Mouse (Mus musculus) cerebral cortex, adult 2 months (tissue): ENCODE results near the gene Zfp687.

ENCODE experiments used
- WGBS: fragments of 180-500 bp; shearing (Covaris S2); methylation state at CpG from one replicate; pipeline ENCODE4 v1.1.7; 2018; 5-methylcytosine and 5-hydroxymethylcytosine counted together

Zfp687 gene

GRCm38 (mm10) chr3:95016532-95017056, 1.3 kb upstream of the Zfp687 start:
- 3% methylated on average over 21 of the region's 21 CpGs for WGBS

- WGBS: under 1% methylated on average over 40 of the region's 40 CpGs
Measured at GRCm38 (mm10) chr3:95015891-95016531, 763 bp upstream of the Zfp687 start.

- 2% methylated on average over 44 of the region's 44 CpGs for WGBS
Measured at GRCm38 (mm10) chr3:95014428-95015151, 658 bp downstream of the Zfp687 start.

GRCm38 (mm10) chr3:95013699-95014427, 1.4 kb downstream of the Zfp687 start:
- 20% methylated on average over 13 of the region's 13 CpGs for WGBS

GRCm38 (mm10) chr3:95012982-95013381, 2.3 kb downstream of the Zfp687 start:
- 88% methylated on average over 3 of the region's 3 CpGs for WGBS

DNA sequence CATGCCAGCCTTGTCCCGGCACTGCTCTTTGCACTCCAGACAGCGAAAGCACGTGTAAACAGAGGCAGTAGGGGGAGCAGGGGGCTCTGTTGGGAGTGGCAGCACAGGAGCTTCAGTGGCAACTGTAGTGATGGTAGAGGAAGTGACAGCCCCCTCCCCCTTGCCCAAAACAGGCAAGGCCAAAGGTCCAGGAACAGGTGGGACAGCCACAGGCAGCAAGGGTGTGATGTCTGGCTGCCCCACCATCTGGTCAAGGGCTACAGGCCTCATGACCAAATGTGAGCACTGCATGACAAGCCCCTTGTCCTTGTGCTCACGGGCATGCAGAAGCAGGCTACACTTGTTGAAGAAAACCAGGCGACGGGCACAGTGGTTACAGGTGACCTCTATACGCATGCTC, 4.9 kb downstream of the Zfp687 start:
- 85% methylated on average over 7 of the region's 7 CpGs for WGBS

DNA sequence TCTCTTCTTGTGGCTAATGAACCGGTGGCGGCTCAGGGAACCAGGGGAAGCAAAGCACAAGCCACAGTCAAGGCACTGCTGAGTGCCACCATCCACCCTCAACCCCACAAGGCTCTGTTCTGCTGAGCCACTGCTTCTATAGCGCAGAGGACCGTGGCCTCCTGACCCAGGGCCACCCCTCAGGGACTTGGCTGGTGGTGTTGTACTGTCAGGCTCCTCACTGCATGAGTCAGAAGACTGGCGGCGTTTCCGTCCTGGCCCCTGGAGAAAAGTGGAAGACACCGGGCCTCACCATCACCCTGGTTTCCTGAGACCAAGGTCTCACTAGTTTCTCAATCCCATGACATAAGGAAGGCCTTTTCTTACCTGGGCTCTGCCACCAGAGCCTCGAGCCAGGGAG, 7.5 kb downstream of the Zfp687 start:
- 91% methylated on average over 9 of the region's 9 CpGs for WGBS

DNA sequence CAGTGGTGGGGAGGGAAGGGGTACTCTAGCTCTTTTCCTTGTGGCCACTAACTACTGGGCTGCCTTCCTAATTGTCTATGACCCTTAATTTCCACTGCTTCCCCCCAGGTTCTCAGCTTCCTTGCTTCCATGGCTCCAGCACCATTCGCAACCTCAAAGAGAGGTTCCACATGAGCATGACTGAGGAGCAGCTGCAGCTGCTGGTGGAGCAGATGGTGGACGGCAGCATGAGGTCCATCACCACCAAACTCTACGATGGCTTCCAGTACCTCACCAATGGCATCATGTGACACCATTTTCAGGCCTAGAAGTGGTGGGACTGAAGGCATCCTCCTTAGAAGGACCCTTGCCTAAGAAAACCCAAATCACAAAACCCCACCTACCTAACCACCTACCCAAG, 9.6 kb downstream of the Zfp687 start:
- whole genome bisulfite sequencing: 66% methylated on average over 3 of the region's 3 CpGs

GRCm38 (mm10) chr3:95002569-95002968, 12.7 kb downstream of the Zfp687 start:
- 54% methylated on average over 4 of the region's 4 CpGs for WGBS

DNA sequence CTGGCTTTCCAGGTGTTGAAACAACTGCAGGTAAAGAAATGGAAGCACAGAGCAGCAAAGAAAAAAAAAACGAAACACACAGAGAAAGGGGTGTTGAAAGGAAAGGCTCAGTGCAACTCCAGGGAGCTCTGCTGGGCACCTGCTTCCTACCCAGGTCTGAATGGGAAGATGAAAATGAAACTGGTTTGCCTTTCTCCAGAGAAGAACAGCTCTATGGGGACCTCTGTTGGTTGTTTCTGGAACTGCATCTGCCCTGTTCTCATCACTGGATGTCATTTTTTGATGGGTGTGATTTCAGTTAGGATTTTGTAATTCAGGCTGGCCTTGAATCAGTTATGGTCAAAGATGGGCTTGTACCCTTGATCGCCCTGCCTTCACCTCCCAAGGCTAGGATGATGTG, 18.3 kb downstream of the Zfp687 start:
- WGBS: 28% methylated on average over 2 of the region's 2 CpGs

GRCm38 (mm10) chr3:94989159-94989761, 26.0 kb downstream of the Zfp687 start:
- WGBS: 48% methylated on average over 9 of the region's 9 CpGs

DNA sequence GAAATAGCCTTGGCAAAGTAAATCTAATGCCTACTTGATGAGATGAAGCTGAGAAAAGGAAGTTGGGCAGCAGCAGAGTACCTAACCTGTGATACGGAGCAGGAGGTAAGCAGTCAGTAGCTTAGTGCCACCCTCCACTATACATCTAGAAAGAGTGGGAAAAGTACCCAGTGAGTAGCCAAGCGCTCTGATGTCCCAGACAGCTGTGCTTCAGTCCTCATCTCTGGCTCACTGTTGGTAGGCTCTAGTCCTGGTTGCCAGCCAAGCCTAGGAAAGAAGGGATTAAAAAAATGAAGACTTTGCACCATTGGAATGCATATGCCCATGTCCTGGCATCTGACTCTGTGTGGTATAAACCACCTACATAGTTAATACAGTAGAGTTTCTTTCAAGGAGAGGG, 29.7 kb downstream of the Zfp687 start:
- 89% methylated on average over 2 of the region's 2 CpGs for WGBS

DNA sequence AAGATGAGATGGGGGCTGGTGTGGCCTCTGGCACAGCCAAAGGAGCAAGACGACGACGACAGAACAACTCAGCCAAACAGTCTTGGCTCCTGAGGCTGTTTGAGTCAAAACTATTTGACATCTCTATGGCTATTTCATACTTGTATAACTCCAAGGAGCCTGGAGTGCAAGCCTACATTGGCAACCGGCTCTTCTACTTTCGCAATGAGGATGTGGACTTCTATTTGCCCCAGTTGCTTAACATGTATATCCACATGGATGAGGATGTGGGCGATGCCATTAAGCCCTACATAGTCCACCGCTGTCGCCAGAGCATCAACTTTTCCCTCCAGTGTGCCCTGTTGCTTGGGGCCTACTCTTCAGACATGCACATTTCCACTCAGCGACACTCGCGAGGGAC, 30.9 kb downstream of the Zfp687 start:
- 90% methylated on average over 11 of the region's 11 CpGs for WGBS

DNA sequence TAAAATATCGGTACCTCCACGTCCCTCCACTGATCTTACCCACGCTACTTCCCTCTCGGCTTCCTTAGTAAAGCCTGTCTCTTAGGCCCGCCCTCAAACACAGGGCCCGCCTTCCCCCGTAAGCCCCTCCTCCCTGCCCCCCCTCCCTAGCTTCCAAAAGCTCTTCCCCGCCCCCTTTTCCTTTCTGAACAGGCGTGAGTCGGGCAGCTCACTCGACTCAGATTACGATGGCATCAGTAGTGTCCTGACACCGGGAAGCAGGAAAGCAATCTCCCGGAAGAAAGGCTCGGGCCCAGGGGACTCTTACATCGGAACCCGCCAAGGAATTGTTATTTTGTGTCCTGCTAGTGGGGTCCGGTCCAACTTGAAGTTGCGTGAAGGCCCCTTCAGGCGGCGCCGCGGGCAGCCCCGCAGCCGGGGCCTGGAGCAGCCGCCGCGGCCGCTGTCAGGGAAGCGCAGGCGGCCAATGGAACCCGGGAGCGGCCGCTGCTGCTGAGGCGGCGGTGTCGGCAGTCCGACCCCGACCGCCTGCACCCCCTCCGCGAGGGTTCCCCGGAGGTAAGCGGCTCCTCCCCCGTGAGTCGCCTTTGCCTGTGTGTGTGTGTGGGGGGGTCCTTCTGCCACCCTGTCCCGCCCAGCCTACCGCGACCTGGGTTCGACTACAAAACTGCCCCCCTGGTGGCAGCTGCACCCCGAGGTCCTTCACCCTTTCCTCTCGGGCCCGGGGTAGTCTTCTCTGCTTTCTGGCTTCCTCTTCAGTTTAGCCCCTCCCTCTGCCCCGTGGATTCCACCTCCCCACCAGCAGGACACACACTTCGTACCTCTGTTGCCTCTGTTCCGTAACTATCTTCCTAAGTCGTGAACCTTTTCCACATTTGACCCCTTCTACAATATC, 40.5 kb downstream of the Zfp687 start, which contains the start of gene Pi4kb:
Gene Pi4kb, plus strand, starts transcription at position 204 of the 895 bp plus-strand sequence.
- under 1% methylated on average over 56 of the region's 57 CpGs for WGBS

GRCm38 (mm10) chr3:94974026-94974527, 41.2 kb downstream of the Zfp687 start:
- 18% methylated on average over 9 of the region's 9 CpGs for WGBS

- WGBS: 82% methylated on average over 5 of the region's 5 CpGs
Measured at GRCm38 (mm10) chr3:94973620-94974019, 41.6 kb downstream of the Zfp687 start.

GRCm38 (mm10) chr3:94972552-94972951, 42.7 kb downstream of the Zfp687 start:
- WGBS: 93% methylated on average over 3 of the region's 3 CpGs

- 90% methylated on average over 1 of the region's 1 CpGs for WGBS
Measured at GRCm38 (mm10) chr3:94965878-94966277, 49.4 kb downstream of the Zfp687 start.

DNA sequence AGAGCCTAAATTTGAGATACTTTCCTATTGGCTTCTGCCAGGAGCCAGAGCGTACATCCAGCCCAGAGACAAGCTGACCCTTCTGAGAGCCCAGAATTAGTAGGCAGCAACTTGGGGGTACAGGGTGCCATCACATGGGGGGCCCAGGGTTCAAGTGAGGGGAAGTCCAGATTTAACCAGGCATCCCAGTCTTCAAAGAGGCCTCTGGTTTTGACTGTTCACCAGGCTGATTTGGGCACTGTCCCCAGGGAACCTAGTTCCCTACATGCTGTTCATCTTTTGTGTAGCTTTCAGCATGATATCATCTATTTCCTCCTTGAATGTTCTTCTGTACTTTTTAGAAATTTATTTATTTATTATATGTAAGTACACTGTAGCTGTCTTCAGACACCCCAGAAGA, 50.3 kb downstream of the Zfp687 start:
- 97% methylated on average over 1 of the region's 1 CpGs for WGBS

GRCm38 (mm10) chr3:94960322-94960721, 54.9 kb downstream of the Zfp687 start:
- 59% methylated on average over 5 of the region's 5 CpGs for WGBS

- 46% methylated on average over 8 of the region's 8 CpGs for whole genome bisulfite sequencing
Measured at GRCm38 (mm10) chr3:94959871-94960270, 55.4 kb downstream of the Zfp687 start.
